Mouse (Mus musculus): ENCODE results near the gene Tlr6.

DNA sequence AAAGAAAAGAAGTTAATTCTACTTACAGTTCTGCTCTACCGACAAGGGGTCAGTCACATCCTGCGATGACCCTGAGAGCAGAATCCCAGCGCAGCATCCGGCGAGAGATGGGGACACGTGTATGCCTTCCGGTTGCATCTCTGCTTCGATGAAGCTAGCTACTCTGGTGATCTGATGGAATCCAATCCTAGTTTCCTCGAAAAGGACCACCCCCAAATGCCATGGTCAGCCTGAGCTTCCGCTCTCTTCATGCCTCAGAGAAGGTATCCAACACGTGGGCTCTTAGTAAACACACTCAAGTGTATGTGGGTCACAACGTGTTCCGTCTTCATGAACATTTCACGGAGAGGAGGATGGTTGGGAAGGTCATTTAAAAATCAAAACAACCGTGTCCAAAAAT is 27.1 kb downstream of the Tlr6 start:
- TF ChIP-seq POLR2A (IDR thresholded peaks at IDR 0.05; ENCODE audit: borderline replicate concordance, extremely low read depth, insufficient read depth, insufficient read length, poor library complexity, severe bottlenecking) (no peak), CTCF (IDR thresholded peaks at IDR 0.05; ENCODE audit: borderline replicate concordance, extremely low read depth, insufficient read depth, insufficient read length) (no peak)

All from brain, embryonic 14.5 days (tissue).